Mouse (Mus musculus) cerebellum, adult 2 months (tissue): ENCODE data around the gene Gdpd3.

Experiments
- CTCF ChIP-seq: fragments of 200-500 bp; IDR thresholded peaks from 2 replicates; pipeline ENCODE4 v1.5.1; 2011; ENCODE audit warnings: low read depth, mild to moderate bottlenecking, control low read depth, low read length, moderate library complexity, borderline replicate concordance; ENCODE audit not compliant: insufficient read depth
- POLR2A ChIP-seq: fragments of 200-500 bp; IDR thresholded peaks from 2 replicates; pipeline ENCODE4 v1.6.1; 2011; ENCODE audit warnings: low read length, control low read depth, borderline replicate concordance; ENCODE audit not compliant: insufficient read depth

- no peak for TF ChIP-seq CTCF
- no peak for TF ChIP-seq POLR2A
Observed at GRCm38 (mm10) chr7:126774463-126774862, 8.3 kb downstream of the Gdpd3 start.
